19 mouse cellular contexts compared by ENCODE assay signal in genomic region chrX:103733091-103733490, GRCm38 (mm10).
"Had no signal": no experiment of that assay in that cellular context is flagged by ENCODE, and none has a peak within 500 bp of the region (broad histone marks: within the 10 kb centered on the region; RNA-seq: fewer than 3 reads in every experiment).

No protein-coding gene starts in this region.

- ATAC-seq: midbrain, embryonic 16.5 days had no signal

- H3K4me3 ChIP-seq: midbrain, embryonic 10.5 days; midbrain, embryonic 12.5 days; myocyte; neural tube, embryonic 13.5 days; neural tube, embryonic 15.5 days had no signal

- H3K36me3 ChIP-seq: midbrain, embryonic 10.5 days; midbrain, embryonic 12.5 days; neural tube, embryonic 13.5 days; neural tube, embryonic 15.5 days had no signal

- H3K9ac ChIP-seq: lung, embryonic 14.5 days; midbrain, embryonic 12.5 days; neural tube, embryonic 13.5 days; neural tube, embryonic 15.5 days had no signal

- H3K9me3 ChIP-seq: midbrain, embryonic 10.5 days; midbrain, embryonic 12.5 days; neural tube, embryonic 13.5 days; neural tube, embryonic 15.5 days had no signal

- DNase-seq: lung, adult 18-20 months; lung, embryonic 14.5 days; lung, postnatal 10 days; lung, postnatal 4 days; midbrain, embryonic 14.5 days; retina, postnatal 1 day; right cerebral cortex, adult 18-20 months; right cerebral cortex, postnatal 25 days; right cerebral cortex, postnatal 4 days; spleen, adult 18-20 months; thymus, adult 18-20 months; thymus, postnatal 14 days; thymus, postnatal 36 days had no signal

- H3K4me2 ChIP-seq: lung, embryonic 14.5 days; midbrain, embryonic 12.5 days; neural tube, embryonic 13.5 days; neural tube, embryonic 15.5 days had no signal

- H3K27ac ChIP-seq: midbrain, embryonic 10.5 days; midbrain, embryonic 12.5 days; neural tube, embryonic 13.5 days; neural tube, embryonic 15.5 days had no signal

- H3K4me1 ChIP-seq: midbrain, embryonic 12.5 days; neural tube, embryonic 13.5 days; neural tube, embryonic 15.5 days had no signal
